Mouse (Mus musculus): Measurements from ENCODE around the gene Ocel1. TPM values are rescaled to one million over a fixed set of nuclear protein-coding genes. Genes with fewer than 3 reads are reported as not detected.

The Ocel1 gene
- polyA plus RNA-seq, 1 experiment = 36.5 TPM

GRCm38 (mm10) chr8:71395629-71396028 lies 24.5 kb downstream of the Ocel1 start, which contains the start of gene Ushbp1:
Ushbp1 (minus strand) TSS chr8:71395802.
- Histone ChIP-seq H3K36me3 (ENCODE audit: control insufficient read depth, insufficient read depth, low read length) (no peaks in the 10 kb centered on the region), H3K4me1 (ENCODE audit: control insufficient read depth, insufficient read depth, low read length) (peaks cover 16% of the 10 kb centered on the region), H3K4me3 (ENCODE audit: control insufficient read depth, low read depth, low read length) (peak within 1 kb of the TSS; percentile 93), H3K27ac (ENCODE audit: control insufficient read depth, insufficient read depth, low read depth, low read length) (peak within 1 kb of the TSS; percentile 65), H3K27me3 (ENCODE audit: control insufficient read depth, insufficient read depth, low read length) (no peaks in the 10 kb centered on the region)
- no peak for TF ChIP-seq POLR2A (IDR thresholded peaks at IDR 0.05; ENCODE audit: control insufficient read depth, low read depth, low read length)

- peaks cover 16% of the 10 kb centered on the region for H3K4me1 ChIP-seq (ENCODE audit: control insufficient read depth, insufficient read depth, low read length)
- H3K36me3 ChIP-seq (ENCODE audit: control insufficient read depth, insufficient read depth, low read length) = no peaks in the 10 kb centered on the region
- H3K4me3 ChIP-seq (ENCODE audit: control insufficient read depth, low read depth, low read length) = peak within 1 kb of the TSS; percentile 93
- TF ChIP-seq POLR2A (IDR thresholded peaks at IDR 0.05; ENCODE audit: control insufficient read depth, low read depth, low read length) (peak; percentile 55; the same call in 1 of the 2 replicates), CTCF (IDR thresholded peaks at IDR 0.05; ENCODE audit: control insufficient read depth, insufficient read depth, insufficient replicate concordance, low read depth, low read length) (no peak)
- H3K27ac ChIP-seq (ENCODE audit: control insufficient read depth, insufficient read depth, low read depth, low read length) = peak within 1 kb of the TSS; percentile 65
- no peaks in the 10 kb centered on the region for H3K27me3 ChIP-seq (ENCODE audit: control insufficient read depth, insufficient read depth, low read length)
Observed at GRCm38 (mm10) chr8:71396639-71397305, 25.7 kb downstream of the Ocel1 start, which contains the start of gene Babam1. Babam1 (plus strand) TSS chr8:71396861.

GRCm38 (mm10) chr8:71397701-71398100 lies 26.6 kb downstream of the Ocel1 start:
- Histone ChIP-seq H3K4me3 (ENCODE audit: control insufficient read depth, low read depth, low read length) (no peak overlapping the region), H3K27me3 (ENCODE audit: control insufficient read depth, insufficient read depth, low read length) (no peaks in the 10 kb centered on the region), H3K27ac (ENCODE audit: control insufficient read depth, insufficient read depth, low read depth, low read length) (no peak overlapping the region), H3K36me3 (ENCODE audit: control insufficient read depth, insufficient read depth, low read length) (no peaks in the 10 kb centered on the region), H3K4me1 (ENCODE audit: control insufficient read depth, insufficient read depth, low read length) (peaks cover 16% of the 10 kb centered on the region)
- no peak for TF ChIP-seq POLR2A (IDR thresholded peaks at IDR 0.05; ENCODE audit: control insufficient read depth, low read depth, low read length)
- TF ChIP-seq CTCF (IDR thresholded peaks at IDR 0.05; ENCODE audit: control insufficient read depth, insufficient read depth, insufficient replicate concordance, low read depth, low read length) = no peak

- no peaks in the 10 kb centered on the region for H3K36me3 ChIP-seq (ENCODE audit: control insufficient read depth, insufficient read depth, low read length)
- no peak overlapping the region for H3K27ac ChIP-seq (ENCODE audit: control insufficient read depth, insufficient read depth, low read depth, low read length)
- H3K4me3 ChIP-seq (ENCODE audit: control insufficient read depth, low read depth, low read length) = no peak overlapping the region
- no peak for TF ChIP-seq CTCF (IDR thresholded peaks at IDR 0.05; ENCODE audit: control insufficient read depth, insufficient read depth, insufficient replicate concordance, low read depth, low read length)
- no peak for TF ChIP-seq POLR2A (IDR thresholded peaks at IDR 0.05; ENCODE audit: control insufficient read depth, low read depth, low read length)
- peaks cover 13% of the 10 kb centered on the region for H3K4me1 ChIP-seq (ENCODE audit: control insufficient read depth, insufficient read depth, low read length)
- H3K27me3 ChIP-seq (ENCODE audit: control insufficient read depth, insufficient read depth, low read length) = no peaks in the 10 kb centered on the region
Observed at GRCm38 (mm10) chr8:71400826-71401225, 29.7 kb downstream of the Ocel1 start.

- H3K4me1 ChIP-seq (ENCODE audit: control insufficient read depth, insufficient read depth, low read length) = peaks cover 14% of the 10 kb centered on the region
- no peak overlapping the region for H3K4me3 ChIP-seq (ENCODE audit: control insufficient read depth, low read depth, low read length)
- H3K27me3 ChIP-seq (ENCODE audit: control insufficient read depth, insufficient read depth, low read length) = no peaks in the 10 kb centered on the region
- no peaks in the 10 kb centered on the region for H3K36me3 ChIP-seq (ENCODE audit: control insufficient read depth, insufficient read depth, low read length)
- H3K27ac ChIP-seq (ENCODE audit: control insufficient read depth, insufficient read depth, low read depth, low read length) = no peak overlapping the region
- TF ChIP-seq CTCF (IDR thresholded peaks at IDR 0.05; ENCODE audit: control insufficient read depth, insufficient read depth, insufficient replicate concordance, low read depth, low read length) (no peak), POLR2A (IDR thresholded peaks at IDR 0.05; ENCODE audit: control insufficient read depth, low read depth, low read length) (no peak)
Observed at GRCm38 (mm10) chr8:71401454-71401853, 30.4 kb downstream of the Ocel1 start.

- Histone ChIP-seq H3K36me3 (ENCODE audit: control insufficient read depth, insufficient read depth, low read length) (no peaks in the 10 kb centered on the region), H3K27ac (ENCODE audit: control insufficient read depth, insufficient read depth, low read depth, low read length) (no peak overlapping the region), H3K4me3 (ENCODE audit: control insufficient read depth, low read depth, low read length) (no peak overlapping the region), H3K4me1 (ENCODE audit: control insufficient read depth, insufficient read depth, low read length) (peaks cover 16% of the 10 kb centered on the region), H3K27me3 (ENCODE audit: control insufficient read depth, insufficient read depth, low read length) (no peaks in the 10 kb centered on the region)
- TF ChIP-seq POLR2A (IDR thresholded peaks at IDR 0.05; ENCODE audit: control insufficient read depth, low read depth, low read length) (no peak), CTCF (IDR thresholded peaks at IDR 0.05; ENCODE audit: control insufficient read depth, insufficient read depth, insufficient replicate concordance, low read depth, low read length) (no peak)
Observed at GRCm38 (mm10) chr8:71402446-71402964, 31.4 kb downstream of the Ocel1 start.

GRCm38 (mm10) chr8:71403107-71403885 lies 32.2 kb downstream of the Ocel1 start:
- H3K27me3 ChIP-seq (ENCODE audit: control insufficient read depth, insufficient read depth, low read length) = no peaks in the 10 kb centered on the region
- TF ChIP-seq POLR2A (IDR thresholded peaks at IDR 0.05; ENCODE audit: control insufficient read depth, low read depth, low read length) = no peak
- TF ChIP-seq CTCF (IDR thresholded peaks at IDR 0.05; ENCODE audit: control insufficient read depth, insufficient read depth, insufficient replicate concordance, low read depth, low read length) = no peak
- H3K4me1 ChIP-seq (ENCODE audit: control insufficient read depth, insufficient read depth, low read length) = peaks cover 12% of the 10 kb centered on the region
- no peak overlapping the region for H3K4me3 ChIP-seq (ENCODE audit: control insufficient read depth, low read depth, low read length)
- H3K27ac ChIP-seq (ENCODE audit: control insufficient read depth, insufficient read depth, low read depth, low read length) = no peak overlapping the region
- H3K36me3 ChIP-seq (ENCODE audit: control insufficient read depth, insufficient read depth, low read length) = no peaks in the 10 kb centered on the region

Measured in testis, adult 2 months (tissue).